Mouse (Mus musculus) kidney, adult 10 weeks (tissue): ENCODE results near the gene Gngt2. TPM values are rescaled to one million over a fixed set of nuclear protein-coding genes. Genes with fewer than 3 reads are reported as not detected.

ENCODE experiments used
- polyA plus RNA-seq: library from polyadenylated mRNA; stranded (reverse); fragments of 350-450 nt; fragmentation: Illumina TruSeq; extraction: RNeasy Lipid Tissue Mini Kit (QIAGEN cat#74804); gene quantifications from one replicate; pipeline ENCODE4 v1.2.3, GENCODE M21; 2014; ENCODE audit warnings: low read depth, low replicate concordance

Gngt2 gene
- 3.1 TPM for polyA plus RNA-seq

DNA sequence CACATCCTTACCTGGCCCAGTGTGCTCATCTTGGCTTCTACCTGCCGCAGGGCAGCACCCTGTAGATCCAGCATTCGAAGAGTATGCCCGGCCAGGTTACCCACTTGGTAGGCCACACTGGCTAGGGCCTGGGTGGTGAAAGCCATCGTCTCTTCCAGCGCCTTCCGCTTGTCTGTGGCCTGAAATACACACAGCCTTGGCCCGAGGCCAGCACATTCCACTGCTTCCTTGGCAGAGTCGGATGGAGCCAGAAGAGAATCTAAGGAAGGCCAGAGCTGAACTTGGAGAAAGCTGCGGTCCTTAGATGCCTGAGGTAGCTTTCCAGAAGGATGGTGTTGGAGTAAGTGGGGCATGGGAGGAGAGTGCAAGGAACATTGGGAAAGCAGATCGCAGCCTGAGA lies at the start of gene Gngt2:
TSS of gene Gngt2 (plus strand) at position 158 of the 400 bp plus-strand sequence.

DNA sequence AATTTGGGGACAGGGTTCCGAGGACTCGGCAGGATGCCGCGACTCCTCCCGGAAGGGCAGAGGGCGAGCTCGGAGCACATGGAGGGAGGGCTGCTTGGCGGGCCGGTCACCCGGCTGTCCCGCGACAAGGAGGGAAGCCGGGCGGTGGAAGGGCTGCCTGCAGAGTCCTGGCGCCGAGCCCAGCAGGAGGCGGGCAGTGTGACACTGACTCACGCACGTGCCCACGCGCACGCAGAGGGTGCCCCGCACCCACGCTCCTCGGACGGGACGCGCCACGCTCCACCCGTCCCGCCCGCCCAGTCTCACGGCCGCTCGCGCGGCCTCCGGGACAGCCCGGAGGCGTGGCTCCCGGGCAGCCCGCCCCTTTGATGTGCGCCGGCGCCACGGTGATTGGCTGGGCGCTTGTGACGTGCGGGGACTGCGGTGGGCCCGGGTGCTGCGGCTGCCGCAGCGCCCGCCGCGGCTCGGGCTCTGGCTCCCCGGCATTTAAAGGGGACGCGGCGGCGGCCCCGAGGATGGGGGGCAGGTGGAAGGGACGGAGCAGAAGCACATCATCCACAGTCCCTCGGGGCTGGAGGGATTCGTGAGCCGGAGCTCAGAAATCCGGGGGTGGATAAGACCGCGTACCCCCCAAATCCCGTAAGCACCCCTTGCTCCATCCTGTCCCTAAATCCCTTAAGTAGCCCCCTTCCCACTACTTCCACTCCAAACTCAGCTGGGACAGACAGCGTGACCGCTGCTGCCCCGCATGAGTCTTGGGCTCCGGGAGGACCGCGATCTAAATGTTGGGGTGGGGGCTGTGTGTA lies 12.7 kb upstream of the Gngt2 start, which contains the start of gene Phospho1:
TSS of gene Phospho1 (plus strand) at position 429 of the 806 bp plus-strand sequence.

DNA sequence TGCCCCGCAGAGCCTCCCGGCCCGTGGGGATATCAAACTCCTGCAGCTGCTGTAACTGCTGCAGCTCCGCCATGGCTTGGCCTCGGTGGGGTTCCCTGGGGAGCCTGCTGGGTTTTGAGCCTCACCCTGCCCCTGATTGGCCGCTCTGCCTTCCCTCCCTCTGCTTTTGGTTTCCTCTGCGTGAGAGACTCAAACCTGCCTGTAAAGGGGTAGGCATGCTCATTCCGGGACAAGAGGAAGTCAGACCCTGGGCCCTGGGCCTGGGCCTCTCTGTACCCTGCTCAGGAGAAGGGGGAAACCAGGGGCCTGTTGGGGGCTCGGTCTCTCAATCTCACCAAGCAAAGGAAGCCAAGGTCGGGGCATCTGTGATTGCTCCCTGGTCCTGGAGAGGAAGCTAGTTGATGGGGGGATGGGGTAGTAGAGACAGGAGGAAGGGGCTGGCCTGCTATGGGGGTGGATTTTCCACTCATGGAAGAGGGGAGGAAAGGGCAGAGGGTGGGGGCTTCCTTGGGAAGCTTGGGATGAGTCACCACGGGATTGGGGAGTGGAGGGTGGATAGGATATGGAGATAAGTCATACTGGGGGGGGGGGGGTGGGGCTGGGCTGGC lies 5.2 kb downstream of the Gngt2 start, which contains the start of gene Abi3:
TSS of gene Abi3 (minus strand) at position 403 of the 608 bp plus-strand sequence.

Other genes with a start within 250 kb of the Gngt2 start
- gene Ngfr, start 249.5 kb upstream of the Gngt2 start, polyA plus RNA-seq, result 0.12 TPM
- 15.4 TPM for gene Phb, start 170.3 kb upstream of the Gngt2 start, polyA plus RNA-seq
- 10.8 TPM for gene Zfp652, start 124.5 kb upstream of the Gngt2 start, polyA plus RNA-seq
- not detected for gene B130006D01Rik, start 113.6 kb upstream of the Gngt2 start, polyA plus RNA-seq
- not detected for gene Phospho1, start 12.7 kb upstream of the Gngt2 start, polyA plus RNA-seq
- not detected for gene Abi3, start 5.3 kb downstream of the Gngt2 start, polyA plus RNA-seq
- not detected for gene B4galnt2, start 77.7 kb downstream of the Gngt2 start, polyA plus RNA-seq
- 0.73 TPM for gene Igf2bp1, start 168.7 kb downstream of the Gngt2 start, polyA plus RNA-seq
- gene Gip, start 187.3 kb downstream of the Gngt2 start, polyA plus RNA-seq, result not detected
- 19.2 TPM for gene Snf8, start 197.7 kb downstream of the Gngt2 start, polyA plus RNA-seq
- gene Ube2z, start 228.2 kb downstream of the Gngt2 start, polyA plus RNA-seq, result 22.4 TPM
- gene Atp5g1, start 238.5 kb downstream of the Gngt2 start, polyA plus RNA-seq, result 6.9 TPM